ENCODE assay signal across 13 mouse cellular contexts in the genomic region with DNA sequence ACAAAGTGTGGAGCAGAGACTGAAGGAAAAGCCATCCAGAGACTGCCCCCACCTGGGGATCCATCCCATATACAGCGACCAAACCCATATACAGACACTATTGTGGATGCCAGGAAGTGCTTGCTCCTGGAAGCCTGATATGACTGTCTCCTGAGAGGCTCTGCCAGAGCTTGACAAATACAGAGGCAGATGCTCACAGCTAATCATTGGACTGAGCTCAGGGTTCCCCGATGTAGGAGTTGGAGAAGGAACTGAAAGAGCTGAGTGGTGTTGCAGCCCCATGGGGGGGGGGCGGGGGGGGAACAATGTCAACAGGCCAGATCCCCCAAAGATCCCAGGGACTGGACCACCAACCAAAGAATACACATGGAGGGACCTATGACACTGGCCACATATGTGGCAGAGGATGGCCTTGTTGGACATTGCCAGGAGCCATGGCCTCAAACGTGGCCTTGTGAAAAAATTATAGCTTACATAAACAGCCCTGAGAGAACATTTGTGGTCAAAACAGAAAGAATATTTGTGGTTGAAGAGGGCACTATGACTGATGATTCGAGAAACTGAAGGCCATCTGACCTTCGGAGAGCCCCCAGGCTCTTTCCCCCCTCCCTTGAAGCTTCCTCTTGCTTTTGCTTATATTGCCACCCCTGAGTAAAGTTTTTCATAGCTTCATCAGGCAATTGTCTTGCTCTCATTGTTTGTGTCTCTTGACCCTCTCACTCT. TPM values are rescaled to one million over a fixed set of nuclear protein-coding genes. Genes with fewer than 3 reads are reported as not detected.
"Had no signal": no experiment of that assay in that cellular context is flagged by ENCODE, and none has a peak within 500 bp of the region (broad histone marks: within the 10 kb centered on the region; RNA-seq: fewer than 3 reads in every experiment).

No protein-coding gene starts in this region.

RNA-seq across cellular contexts. Expression of a gene that starts 4.2 kb away (rescaled TPM):
- total RNA-seq: layer of hippocampus, adult 2 months; layer of hippocampus, postnatal 10 days; left cerebral cortex, postnatal 36 days; midbrain, postnatal 0 days had no signal

RNA-seq across cellular contexts. Expression of a gene that starts 27.4 kb away (rescaled TPM):
- total RNA-seq: layer of hippocampus, adult 2 months; layer of hippocampus, postnatal 10 days; left cerebral cortex, postnatal 36 days; liver, adult 2 months; megakaryocyte progenitor cell, adult 5-6 weeks; midbrain, postnatal 0 days had no signal
- polyA plus RNA-seq: kidney, embryonic 14.5 days; limb, embryonic 13.5 days; liver, adult 2 months; liver, embryonic 15.5 days; lung, embryonic 14.5 days; midbrain, embryonic 13.5 days; midbrain, postnatal 0 days; neural tube, embryonic 14.5 days; stomach, postnatal 0 days had no signal
